Mouse (Mus musculus) MEL (cell line): ENCODE measurements around the gene Usf3. TPM values are rescaled to one million over a fixed set of nuclear protein-coding genes. Genes with fewer than 3 reads are reported as not detected.

Experiments used
- DNase-seq: peaks from one replicate; pipeline ENCODE4 v3.0.0; 2011; ENCODE audit warnings: low read depth, low spot score
- H3K27ac ChIP-seq: 2 replicates; pipeline ENCODE4 v1.5.1; 2012; ENCODE audit warnings: low read depth, mild to moderate bottlenecking, control low read depth, low read length, moderate library complexity; ENCODE audit not compliant: control insufficient read depth
- H3K27me3 ChIP-seq, 2 experiments: fragments of 150-350 bp in 1 of 2; sonication (generic) in 1 of 2; 2 replicates each; pipeline ENCODE4 v1.6.1; 2012; ENCODE audit warnings: low read length in 2 of 2, mild to moderate bottlenecking in 2 of 2, improper control_type of control experiment in 1 of 2, moderate library complexity in 1 of 2; ENCODE audit not compliant: insufficient read depth in 2 of 2, control insufficient read depth in 1 of 2
- H3K36me3 ChIP-seq, 2 experiments: 2 replicates each; pipeline ENCODE4 v1.6.1; 2012 to 2014; ENCODE audit warnings: low read length in 2 of 2, improper control_type of control experiment in 1 of 2, inconsistent platforms in 1 of 2, mild to moderate bottlenecking in 1 of 2; ENCODE audit not compliant: insufficient read depth in 2 of 2, control insufficient read depth in 1 of 2
- H3K4me1 ChIP-seq, 2 experiments: fragments of 150-350 bp in 1 of 2; sonication (generic) in 1 of 2; 2 replicates each; pipeline ENCODE4 v1.6.1; 2012; ENCODE audit warnings: low read length in 2 of 2, improper control_type of control experiment in 1 of 2, mild to moderate bottlenecking in 1 of 2; ENCODE audit not compliant: insufficient read depth in 2 of 2, control insufficient read depth in 1 of 2
- H3K4me3 ChIP-seq, 2 experiments: fragments of 150-350 bp in 1 of 2; sonication (generic) in 1 of 2; 2 replicates each; pipeline ENCODE4 v1.5.1; 2012; ENCODE audit warnings: low read depth in 2 of 2, low read length in 2 of 2, mild to moderate bottlenecking in 2 of 2, moderate library complexity in 2 of 2, control low read depth in 1 of 2, improper control_type of control experiment in 1 of 2; ENCODE audit not compliant: control insufficient read depth in 1 of 2, insufficient read depth in 1 of 2
- H3K79me2 ChIP-seq: 2 replicates; pipeline ENCODE4 v1.6.1; 2012; ENCODE audit warnings: mild to moderate bottlenecking, low read length, moderate library complexity; ENCODE audit not compliant: control insufficient read depth, poor library complexity, insufficient read depth
- H3K9ac ChIP-seq: 2 replicates; pipeline ENCODE4 v1.6.1; 2012; ENCODE audit warnings: low read depth, mild to moderate bottlenecking, control low read depth, low read length, moderate library complexity; ENCODE audit not compliant: control insufficient read depth, poor library complexity, severe bottlenecking
- H3K9me3 ChIP-seq: fragments of 150-350 bp; sonication (generic); replicated peaks from 2 replicates; pipeline ENCODE4 v1.6.1; 2012; ENCODE audit warnings: mild to moderate bottlenecking, low read length, improper control_type of control experiment, moderate library complexity; ENCODE audit not compliant: insufficient read depth
- BHLHE40 ChIP-seq: IDR thresholded peaks from 2 replicates; pipeline ENCODE4 v1.6.1; 2012; ENCODE audit warnings: low read depth, mild to moderate bottlenecking, inconsistent platforms, low read length, improper control_type of control experiment, borderline replicate concordance
- CHD1 ChIP-seq: IDR thresholded peaks from 2 replicates; pipeline ENCODE4 v1.6.1; 2012; ENCODE audit warnings: low read depth, mild to moderate bottlenecking, inconsistent platforms, low read length, improper control_type of control experiment
- CTCF ChIP-seq, 3 experiments: IDR thresholded peaks in 2 of 3; conservative IDR thresholded peaks in 1 of 3; 2 replicates each; pipeline ENCODE4 v1.5.1; 2011 to 2012; ENCODE audit warnings: low read length in 3 of 3, low read depth in 2 of 3, mild to moderate bottlenecking in 2 of 3, improper control_type of control experiment in 1 of 3, inconsistent platforms in 1 of 3, mixed read lengths in 1 of 3, moderate library complexity in 1 of 3; ENCODE audit not compliant: control insufficient read depth in 1 of 3, insufficient read depth in 1 of 3, poor library complexity in 1 of 3, severe bottlenecking in 1 of 3
- E2F4 ChIP-seq: IDR thresholded peaks from 2 replicates; pipeline ENCODE4 v1.6.1; 2011; ENCODE audit warnings: low read depth, low read length, improper control_type of control experiment, borderline replicate concordance
- ELF1 ChIP-seq: IDR thresholded peaks from 2 replicates; pipeline ENCODE4 v1.6.1; 2014; ENCODE audit warnings: low read depth, mild to moderate bottlenecking, inconsistent platforms, low read length, improper control_type of control experiment, moderate library complexity
- EP300 ChIP-seq, 2 experiments: IDR thresholded peaks; 2 replicates each; pipeline ENCODE4 v1.6.1; 2011; ENCODE audit warnings: improper control_type of control experiment in 2 of 2, low read length in 2 of 2, low read depth in 1 of 2, mild to moderate bottlenecking in 1 of 2
- GATA1 ChIP-seq: IDR thresholded peaks from 2 replicates; pipeline ENCODE4 v1.6.1; 2011; ENCODE audit warnings: low read depth, low read length, improper control_type of control experiment
- HCFC1 ChIP-seq: IDR thresholded peaks from 2 replicates; pipeline ENCODE4 v1.6.1; 2012; ENCODE audit warnings: low read depth, mild to moderate bottlenecking, inconsistent platforms, low read length, improper control_type of control experiment, moderate library complexity
- JUND ChIP-seq: IDR thresholded peaks from 2 replicates; pipeline ENCODE4 v1.6.1; 2011; ENCODE audit warnings: low read depth, mild to moderate bottlenecking, improper control_type of control experiment, low read length
- MAX ChIP-seq: IDR thresholded peaks from 2 replicates; pipeline ENCODE4 v1.6.1; 2011; ENCODE audit warnings: low read length, improper control_type of control experiment
- MAZ ChIP-seq: IDR thresholded peaks from 2 replicates; pipeline ENCODE4 v1.6.1; 2012; ENCODE audit warnings: low read depth, mild to moderate bottlenecking, inconsistent platforms, low read length, improper control_type of control experiment
- MYB ChIP-seq: IDR thresholded peaks from 2 replicates; pipeline ENCODE4 v1.6.1; 2011; ENCODE audit warnings: mild to moderate bottlenecking, low read depth, low read length, improper control_type of control experiment
- MYC ChIP-seq: IDR thresholded peaks from 2 replicates; pipeline ENCODE4 v1.6.1; 2011; ENCODE audit warnings: low read depth, mild to moderate bottlenecking, low read length, improper control_type of control experiment, moderate library complexity
- NELFE ChIP-seq: IDR thresholded peaks from 2 replicates; pipeline ENCODE4 v1.6.1; 2011; ENCODE audit warnings: low read depth, low read length, improper control_type of control experiment
- NRF1 ChIP-seq: IDR thresholded peaks from 2 replicates; pipeline ENCODE4 v1.6.1; 2014; ENCODE audit warnings: low read depth, mild to moderate bottlenecking, inconsistent platforms, low read length, improper control_type of control experiment, moderate library complexity; ENCODE audit not compliant: poor library complexity, insufficient read depth, severe bottlenecking
- POLR2A ChIP-seq, 2 experiments: IDR thresholded peaks; 2 replicates each; pipeline ENCODE4 v1.6.1; 2011 to 2012; ENCODE audit warnings: low read length in 2 of 2, mild to moderate bottlenecking in 2 of 2, control low read depth in 1 of 2, improper control_type of control experiment in 1 of 2, low read depth in 1 of 2, moderate library complexity in 1 of 2; ENCODE audit not compliant: control insufficient read depth in 1 of 2, insufficient read depth in 1 of 2, poor library complexity in 1 of 2
- POLR2AphosphoS2 ChIP-seq: IDR thresholded peaks from 2 replicates; pipeline ENCODE4 v1.6.1; 2011; ENCODE audit warnings: low read length, improper control_type of control experiment
- POLR2AphosphoS5 ChIP-seq: IDR thresholded peaks from 2 replicates; pipeline ENCODE4 v1.6.1; 2012; ENCODE audit warnings: low read depth, borderline replicate concordance, mild to moderate bottlenecking, inconsistent platforms, low read length, moderate library complexity, mixed read lengths
- RAD21 ChIP-seq: IDR thresholded peaks from 2 replicates; pipeline ENCODE4 v1.6.1; 2011; ENCODE audit warnings: mild to moderate bottlenecking, low read depth, low read length, improper control_type of control experiment
- RCOR1 ChIP-seq: IDR thresholded peaks from 2 replicates; pipeline ENCODE4 v1.6.1; 2012; ENCODE audit warnings: low read depth, mild to moderate bottlenecking, inconsistent platforms, low read length, improper control_type of control experiment
- SIN3A ChIP-seq: IDR thresholded peaks from 2 replicates; pipeline ENCODE4 v1.6.1; 2012; ENCODE audit warnings: low read length, improper control_type of control experiment, inconsistent platforms
- TAL1 ChIP-seq: IDR thresholded peaks from 2 replicates; pipeline ENCODE4 v1.6.1; 2012; ENCODE audit warnings: mild to moderate bottlenecking, inconsistent platforms, low read length, moderate library complexity, mixed read lengths
- TCF12 ChIP-seq: IDR thresholded peaks from 2 replicates; pipeline ENCODE4 v1.6.1; 2014; ENCODE audit warnings: low read depth, mild to moderate bottlenecking, inconsistent platforms, low read length, improper control_type of control experiment, moderate library complexity
- UBTF ChIP-seq: IDR thresholded peaks from 2 replicates; pipeline ENCODE4 v1.6.1; 2012; ENCODE audit warnings: low read depth, mild to moderate bottlenecking, inconsistent platforms, low read length, improper control_type of control experiment, moderate library complexity, borderline replicate concordance; ENCODE audit not compliant: insufficient read depth
- USF1 ChIP-seq: IDR thresholded peaks from 2 replicates; pipeline ENCODE4 v1.6.1; 2014; ENCODE audit warnings: low read depth, mild to moderate bottlenecking, inconsistent platforms, low read length, improper control_type of control experiment, moderate library complexity
- ZKSCAN1 ChIP-seq: IDR thresholded peaks from 2 replicates; pipeline ENCODE4 v1.6.1; 2012; ENCODE audit warnings: low read depth, mild to moderate bottlenecking, inconsistent platforms, low read length, improper control_type of control experiment, moderate library complexity
- ZMIZ1 ChIP-seq: IDR thresholded peaks from 2 replicates; pipeline ENCODE4 v1.6.1; 2012; ENCODE audit warnings: low read depth, mild to moderate bottlenecking, inconsistent platforms, low read length, improper control_type of control experiment, moderate library complexity
- ZNF384 ChIP-seq: IDR thresholded peaks from 2 replicates; pipeline ENCODE4 v1.6.1; 2012; ENCODE audit warnings: low read depth, mild to moderate bottlenecking, inconsistent platforms, low read length, improper control_type of control experiment
- polyA plus RNA-seq, 2 experiments: library from polyadenylated mRNA; stranded (reverse) in 1 of 2; unstranded in 1 of 2; fragments of >175 nt in 1 of 2; fragments of >200 nt in 1 of 2; gene quantifications; 2 replicates each; pipeline versions ENCODE4 v1.2.1 to v1.2.4; 2012; ENCODE audit warnings: low replicate concordance in 2 of 2, low read depth in 1 of 2; ENCODE audit not compliant: insufficient read length in 2 of 2, insufficient read depth in 1 of 2, missing spikeins in 1 of 2
- total RNA-seq: library from RNA; depleted of rRNA; stranded (reverse); fragments of 300-350 nt; gene quantifications from 2 replicates; pipeline ENCODE4 v1.2.3, GENCODE M21; 2012

The Usf3 gene
- total and polyA plus RNA-seq, 3 experiments = 3.4 to 89.6 (median 11.0) TPM

DNA sequence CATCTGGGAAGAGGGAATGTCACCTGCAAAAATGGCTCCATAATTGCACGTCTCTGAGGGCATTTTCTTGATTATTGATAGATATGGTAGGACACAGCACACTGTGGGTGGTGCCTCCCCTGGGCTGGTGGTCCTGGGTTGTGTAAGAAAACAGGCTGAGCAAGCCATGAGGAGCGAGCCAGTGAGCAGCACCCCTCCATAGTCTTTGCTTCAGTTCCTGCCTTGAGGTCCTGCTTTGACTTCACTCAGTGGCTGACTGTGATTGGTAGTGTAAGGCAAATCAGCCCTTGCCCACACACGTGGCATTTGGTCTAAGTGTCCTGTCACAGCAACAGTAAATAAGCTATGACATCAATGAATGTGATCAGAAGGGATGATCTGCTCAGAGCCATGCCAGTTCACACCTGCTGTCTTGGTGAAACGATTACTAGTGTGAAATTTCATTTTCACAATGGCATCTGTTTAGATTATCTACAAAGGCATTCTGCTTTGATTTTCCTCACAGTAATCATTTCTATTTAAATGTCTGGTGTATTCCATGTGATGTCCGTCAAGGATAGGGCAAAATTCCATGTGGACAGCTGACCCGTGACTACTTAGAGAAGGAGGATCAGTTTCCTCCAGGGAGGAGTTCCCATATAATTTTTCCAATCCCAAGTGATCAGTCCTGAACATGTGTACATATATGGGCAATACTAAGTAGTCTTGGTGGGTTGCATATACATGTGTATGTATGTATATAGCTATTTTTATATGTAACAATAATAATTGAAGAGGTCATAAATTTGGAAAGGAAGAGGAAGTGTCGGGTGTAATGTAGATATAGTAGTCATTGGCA, 81.0 kb downstream of the Usf3 start:
- H3K4me1 ChIP-seq = no peaks in the 10 kb centered on the region
- H3K9ac ChIP-seq = no peak overlapping the region
- TF ChIP-seq SIN3A (no peak), POLR2AphosphoS5 (no peak), HCFC1 (no peak), MAX (no peak), USF1 (no peak), NRF1 (no peak), MAZ (no peak), ZMIZ1 (no peak), POLR2AphosphoS2 (no peak), GATA1 (no peak), E2F4 (no peak), TCF12 (no peak), RAD21 (no peak)
- H3K27me3 ChIP-seq = peaks cover 7 to 9% of the 10 kb centered on the region in 2 experiments
- H3K36me3 ChIP-seq = no peaks in the 10 kb centered on the region
- no peak overlapping the region for H3K27ac ChIP-seq
- H3K9me3 ChIP-seq = no peaks in the 10 kb centered on the region
- no peak overlapping the region for H3K4me3 ChIP-seq
- no peaks in the 10 kb centered on the region for H3K79me2 ChIP-seq
- DNase-seq = no peak

DNA sequence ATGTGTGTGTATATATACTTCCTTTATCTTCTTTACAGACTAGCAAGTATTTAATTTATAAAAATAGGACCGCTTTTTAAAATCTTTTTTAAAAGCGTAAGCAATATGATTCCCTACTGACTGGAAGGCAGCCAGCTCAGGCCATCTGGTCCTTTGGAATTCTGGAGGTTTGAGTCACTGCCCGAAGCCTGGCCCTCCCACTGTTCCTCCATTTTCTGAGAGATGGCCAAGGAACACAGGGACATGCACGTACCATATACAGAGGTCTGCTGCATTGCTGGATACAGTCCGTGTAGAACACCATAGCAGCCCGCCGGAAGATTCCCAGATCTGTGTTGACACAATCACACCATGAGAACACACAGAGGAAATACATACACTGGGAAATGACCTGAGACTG, 81.7 kb downstream of the Usf3 start:
- Histone ChIP-seq H3K9ac (no peak overlapping the region), H3K27ac (no peak overlapping the region), H3K27me3 (peaks cover 7 to 9% of the 10 kb centered on the region in 2 experiments), H3K4me3 (no peak overlapping the region), H3K4me1 (no peaks in the 10 kb centered on the region), H3K36me3 (no peaks in the 10 kb centered on the region), H3K79me2 (no peaks in the 10 kb centered on the region), H3K9me3 (no peaks in the 10 kb centered on the region)
- TF ChIP-seq CHD1 = no peak
- TF ChIP-seq ZNF384 = no peak
- no peak for TF ChIP-seq CTCF (IDR thresholded peaks at IDR 0.05 in 2 of 3, conservative IDR thresholded peaks at IDR 0.05 in 1 of 3; ENCODE audit: control insufficient read depth in 1 of 3, insufficient read depth in 1 of 3, low read depth in 2 of 3, low read length in 3 of 3, poor library complexity in 1 of 3, severe bottlenecking in 1 of 3)
- no peak for TF ChIP-seq EP300 (IDR thresholded peaks at IDR 0.05; ENCODE audit: low read depth in 1 of 2, low read length in 2 of 2)
- no peak for TF ChIP-seq UBTF
- TF ChIP-seq POLR2A (IDR thresholded peaks at IDR 0.05; ENCODE audit: control insufficient read depth in 1 of 2, insufficient read depth in 1 of 2, low read depth in 1 of 2, low read length in 2 of 2, poor library complexity in 1 of 2) = no peak
- no peak for TF ChIP-seq RCOR1
- no peak for TF ChIP-seq TAL1
- TF ChIP-seq JUND = no peak
- TF ChIP-seq ELF1 = no peak
- no peak for TF ChIP-seq MYB
- TF ChIP-seq MYC = no peak
- no peak for TF ChIP-seq BHLHE40
- no peak for TF ChIP-seq POLR2AphosphoS5
- no peak for TF ChIP-seq ZKSCAN1
- no peak for TF ChIP-seq TCF12
- TF ChIP-seq RAD21 = no peak
- no peak for TF ChIP-seq MAZ
- no peak for TF ChIP-seq NELFE
- no peak for DNase-seq
